Mouse (Mus musculus): ENCODE measurements around the gene Yif1a.
A peak's percentile ranks its signal among the peaks of the same experiment; 100 is the strongest.

Gene Yif1a

DNA sequence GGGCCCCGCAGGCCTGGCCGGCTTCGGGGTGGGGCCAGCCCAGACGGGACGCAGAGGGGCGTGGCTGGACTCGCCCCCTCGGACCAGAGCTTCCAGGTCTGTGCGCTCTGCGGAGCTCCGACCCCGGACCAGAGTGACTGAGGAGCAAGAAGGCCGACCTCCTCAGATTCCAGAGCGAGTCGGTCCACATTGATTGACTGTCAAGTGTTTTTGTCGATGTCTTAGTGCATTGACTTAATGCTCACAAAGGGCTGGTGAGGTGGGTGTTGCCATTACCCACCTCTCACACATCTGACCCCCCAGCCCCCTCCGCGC is 30.0 kb downstream of the Yif1a start, which contains the start of gene Klc2:
TSS of gene Klc2 (minus strand) at position 177 of the 315 bp plus-strand sequence.
- DNase-seq (ENCODE audit: low spot score in 2 of 2): no peak

- no peak for DNase-seq (ENCODE audit: low spot score in 2 of 2)
Measured at GRCm38 (mm10) chr19:5122492-5122891, 34.2 kb downstream of the Yif1a start.

- DNase-seq (ENCODE audit: low spot score in 2 of 2): no peak
Measured at GRCm38 (mm10) chr19:5123241-5123640, 34.9 kb downstream of the Yif1a start.

- no peak for DNase-seq (ENCODE audit: low spot score in 2 of 2)
Measured at GRCm38 (mm10) chr19:5124055-5124614, 35.8 kb downstream of the Yif1a start.

GRCm38 (mm10) chr19:5129770-5130169 is 41.4 kb downstream of the Yif1a start:
- DNase-seq (ENCODE audit: low spot score in 2 of 2): no peak

DNA sequence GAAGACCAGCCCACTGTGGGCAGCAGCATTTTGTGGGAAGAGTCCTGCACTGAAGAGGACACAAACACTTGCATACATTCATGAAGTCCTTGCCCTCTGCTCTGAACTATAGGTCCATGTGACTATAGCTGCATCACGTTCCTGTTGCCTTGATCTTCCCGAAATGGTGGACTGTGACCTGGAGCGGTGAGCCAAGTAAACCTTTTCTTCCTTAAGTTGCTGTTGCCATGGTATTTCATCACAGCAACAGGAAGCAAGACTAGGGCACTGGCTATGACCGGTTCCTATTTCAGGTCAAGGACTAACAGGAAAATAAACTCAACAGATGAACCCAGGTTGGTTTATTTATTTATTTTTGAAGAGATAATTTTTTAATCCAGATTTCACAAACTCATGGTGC is 42.9 kb downstream of the Yif1a start:
- DNase-seq (ENCODE audit: low spot score in 2 of 2): no peak

- DNase-seq (ENCODE audit: low spot score in 2 of 2): peak; percentile 41 to 65
Measured at GRCm38 (mm10) chr19:5139640-5140039, 51.3 kb downstream of the Yif1a start.

Measured in spleen, postnatal 10 days (tissue).